Mouse (Mus musculus) liver, adult 2 months (tissue): ENCODE measurements around the gene Cbwd1.

Source experiments
- CTCF ChIP-seq: fragments of 200-500 bp; IDR thresholded peaks from 2 replicates; pipeline ENCODE4 v1.5.1; 2011; ENCODE audit warnings: low read depth, low read length, control low read depth
- POLR2A ChIP-seq: fragments of 200-500 bp; IDR thresholded peaks from 2 replicates; pipeline ENCODE4 v1.6.1; 2011; ENCODE audit warnings: low read length, control low read depth; ENCODE audit not compliant: insufficient read depth; ENCODE audit errors: extremely low read depth

DNA sequence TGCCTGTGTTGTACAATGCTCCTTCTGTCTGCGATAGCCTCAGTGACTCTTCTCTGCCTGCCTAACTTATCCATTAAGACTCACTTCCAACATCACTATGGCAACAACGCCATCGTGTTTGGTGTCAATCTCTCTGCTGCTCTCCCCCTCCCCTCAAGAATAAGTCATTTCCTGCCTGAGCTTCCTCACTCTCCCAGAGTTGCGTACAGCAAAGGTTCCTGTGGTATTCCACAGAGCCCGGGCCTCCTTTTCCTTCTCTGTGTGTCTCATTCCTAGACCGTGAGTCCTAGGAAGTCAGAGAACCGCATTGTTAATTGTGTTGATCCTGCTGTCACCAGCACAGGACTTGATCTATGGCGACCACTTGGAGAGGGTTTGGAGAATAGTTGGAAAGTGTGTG is 33.5 kb upstream of the Cbwd1 start:
- TF ChIP-seq CTCF (no peak), POLR2A (no peak)
